Mouse (Mus musculus): Measurements from ENCODE around the gene Tmcc1.

- peak; percentile 97 for TF ChIP-seq POLR2A (IDR thresholded peaks at IDR 0.05; ENCODE audit: extremely low read depth, insufficient read depth, low read length)
- TF ChIP-seq CTCF (IDR thresholded peaks at IDR 0.05; ENCODE audit: extremely low read depth, insufficient read depth, low read length), result no peak
These were observed 14.6 kb upstream of the Tmcc1 start, which contains the start of gene Washc2 for GRCm38 (mm10) chr6:116207729-116208534.
